Mouse (Mus musculus) macrophage (primary cell): ENCODE measurements around the gene Nat14. TPM values are rescaled to one million over a fixed set of nuclear protein-coding genes. Genes with fewer than 3 reads are reported as not detected.

Experiments
- H3K27ac ChIP-seq: fragments of 350-480 bp; formaldehyde crosslinking; 2 replicates; pipeline ENCODE4 v1.9.0; 2021
- H3K36me3 ChIP-seq: fragments of 350-480 bp; formaldehyde crosslinking; 2 replicates; pipeline ENCODE4 v1.9.0; 2021; ENCODE audit errors: inconsistent target
- H3K4me3 ChIP-seq: fragments of 350-480 bp; formaldehyde crosslinking; 2 replicates; pipeline ENCODE4 v1.9.0; 2021; ENCODE audit errors: inconsistent target
- H3K79me2 ChIP-seq: fragments of 350-480 bp; formaldehyde crosslinking; 2 replicates; pipeline ENCODE4 v1.9.0; 2021; ENCODE audit errors: inconsistent target
- WGBS: methylation state at CpG from one replicate; pipeline ENCODE4 v1.1.7; 2026; ENCODE audit warnings: inconsistent platforms; ENCODE audit not compliant: missing documents; 5-methylcytosine and 5-hydroxymethylcytosine counted together
- polyA plus RNA-seq: library from polyadenylated mRNA; stranded (reverse); fragments of 250-400 nt; gene quantifications from 3 replicates; pipeline ENCODE4 v1.2.4, GENCODE M21; 2018; ENCODE audit warnings: inconsistent platforms

Nat14 gene
- polyA plus RNA-seq, 1 experiment from 2014 or later = 0.17 TPM

- 85% methylated on average over 5 of the region's 5 CpGs for WGBS
- no peak overlapping the region for H3K4me3 ChIP-seq
Observed at GRCm38 (mm10) chr7:4912248-4912647, 9.6 kb upstream of the Nat14 start.

GRCm38 (mm10) chr7:4915007-4915665 lies 6.7 kb upstream of the Nat14 start, which contains the start of gene Zfp628:
Zfp628 (plus strand) TSS chr7:4915217.
- H3K4me3 ChIP-seq = peak within 1 kb of the TSS; percentile 81
- H3K27ac ChIP-seq = peak within 1 kb of the TSS; percentile 73
- 1% methylated on average over 56 of the region's 56 CpGs for WGBS
- peaks cover 19% of the 10 kb centered on the region; the same call in 1 of the 2 replicates for H3K36me3 ChIP-seq
- peaks cover 30% of the 10 kb centered on the region for H3K79me2 ChIP-seq

More at GRCm38 (mm10) chr7:4912248-4912647, 9.6 kb upstream of the Nat14 start:
- Histone ChIP-seq H3K27ac (no peak overlapping the region), H3K36me3 (no peaks in the 10 kb centered on the region), H3K79me2 (peaks cover 18% of the 10 kb centered on the region)

GRCm38 (mm10) chr7:4915669-4916416 lies 6.0 kb upstream of the Nat14 start:
- Histone ChIP-seq H3K36me3 (peaks cover 20% of the 10 kb centered on the region; the same call in 1 of the 2 replicates), H3K4me3 (peak overlapping the region; percentile 72), H3K27ac (peak overlapping the region; percentile 73), H3K79me2 (peaks cover 30% of the 10 kb centered on the region)
- WGBS = 20% methylated on average over 14 of the region's 14 CpGs

- Histone ChIP-seq H3K27ac (no peak overlapping the region), H3K36me3 (peaks cover 20% of the 10 kb centered on the region; the same call in 1 of the 2 replicates), H3K79me2 (peaks cover 30% of the 10 kb centered on the region), H3K4me3 (no peak overlapping the region)
- WGBS = 93% methylated on average over 2 of the region's 2 CpGs
Observed at GRCm38 (mm10) chr7:4917494-4917893, 4.3 kb upstream of the Nat14 start.

GRCm38 (mm10) chr7:4918681-4919080 lies 3.1 kb upstream of the Nat14 start:
- Histone ChIP-seq H3K36me3 (peaks cover 20% of the 10 kb centered on the region; the same call in 1 of the 2 replicates), H3K79me2 (peaks cover 30% of the 10 kb centered on the region), H3K4me3 (no peak overlapping the region), H3K27ac (no peak overlapping the region)
- 91% methylated on average over 15 of the region's 15 CpGs for WGBS

- no peak overlapping the region for H3K4me3 ChIP-seq
- 96% methylated on average over 18 of the region's 21 CpGs for WGBS
- peaks cover 30% of the 10 kb centered on the region for H3K79me2 ChIP-seq
- H3K27ac ChIP-seq = no peak overlapping the region
- H3K36me3 ChIP-seq = peaks cover 20% of the 10 kb centered on the region; the same call in 1 of the 2 replicates
Observed at GRCm38 (mm10) chr7:4919096-4919495, 2.7 kb upstream of the Nat14 start.

GRCm38 (mm10) chr7:4919971-4920370 lies 1.9 kb upstream of the Nat14 start:
- peaks cover 30% of the 10 kb centered on the region for H3K79me2 ChIP-seq
- H3K36me3 ChIP-seq = peaks cover 20% of the 10 kb centered on the region; the same call in 1 of the 2 replicates
- no peak overlapping the region for H3K4me3 ChIP-seq
- WGBS = 93% methylated on average over 21 of the region's 21 CpGs
- no peak overlapping the region for H3K27ac ChIP-seq

- Histone ChIP-seq H3K27ac (no peak overlapping the region), H3K4me3 (no peak overlapping the region), H3K36me3 (peaks cover 20% of the 10 kb centered on the region; the same call in 1 of the 2 replicates), H3K79me2 (peaks cover 29% of the 10 kb centered on the region)
- 97% methylated on average over 17 of the region's 19 CpGs for WGBS
Observed at GRCm38 (mm10) chr7:4920496-4920895, 1.3 kb upstream of the Nat14 start.

- 59% methylated on average over 23 of the region's 23 CpGs for WGBS
- Histone ChIP-seq H3K4me3 (no peak overlapping the region), H3K27ac (no peak overlapping the region)
Observed at GRCm38 (mm10) chr7:4920976-4921823, 628 bp upstream of the Nat14 start.

GRCm38 (mm10) chr7:4922508-4922907 lies 680 bp downstream of the Nat14 start:
- 3% methylated on average over 14 of the region's 14 CpGs for WGBS
- Histone ChIP-seq H3K4me3 (no peak overlapping the region), H3K36me3 (peaks cover 20% of the 10 kb centered on the region; the same call in 1 of the 2 replicates), H3K79me2 (peaks cover 9% of the 10 kb centered on the region; the same call in 1 of the 2 replicates), H3K27ac (no peak overlapping the region)

More at GRCm38 (mm10) chr7:4920976-4921823, 628 bp upstream of the Nat14 start:
- Histone ChIP-seq H3K36me3 (peaks cover 20% of the 10 kb centered on the region; the same call in 1 of the 2 replicates), H3K79me2 (peaks cover 22% of the 10 kb centered on the region)

- Histone ChIP-seq H3K4me3 (no peak overlapping the region), H3K27ac (no peak overlapping the region), H3K36me3 (peaks cover 15% of the 10 kb centered on the region; the same call in 1 of the 2 replicates), H3K79me2 (peaks cover 4% of the 10 kb centered on the region; the same call in 1 of the 2 replicates)
- WGBS = 6% methylated on average over 13 of the region's 14 CpGs
Observed at GRCm38 (mm10) chr7:4922931-4923565, 1.2 kb downstream of the Nat14 start.

GRCm38 (mm10) chr7:4923586-4924364 lies 1.9 kb downstream of the Nat14 start:
- H3K27ac ChIP-seq = no peak overlapping the region
- no peaks in the 10 kb centered on the region; the same call in 1 of the 2 replicates for H3K79me2 ChIP-seq
- 12% methylated on average over 37 of the region's 37 CpGs for WGBS
- peaks cover 8% of the 10 kb centered on the region; the same call in 1 of the 2 replicates for H3K36me3 ChIP-seq
- no peak overlapping the region for H3K4me3 ChIP-seq

GRCm38 (mm10) chr7:4924483-4924882 lies 2.7 kb downstream of the Nat14 start:
- peaks cover 4% of the 10 kb centered on the region; the same call in 1 of the 2 replicates for H3K36me3 ChIP-seq
- H3K4me3 ChIP-seq = no peak overlapping the region
- H3K27ac ChIP-seq = no peak overlapping the region
- WGBS = 7% methylated on average over 4 of the region's 4 CpGs
- H3K79me2 ChIP-seq = no peaks in the 10 kb centered on the region
